Mouse (Mus musculus): ENCODE data around the gene Golga4. TPM values are rescaled to one million over a fixed set of nuclear protein-coding genes. Genes with fewer than 3 reads are reported as not detected.
A peak's percentile ranks its signal among the peaks of the same experiment; 100 is the strongest.

Gene Golga4
- total RNA-seq, 4 experiments from 2014 or later = 129 to 187 (median 147) TPM

GRCm38 (mm10) chr9:118527056-118527455 lies 21.0 kb downstream of the Golga4 start:
- DNase-seq = no peak

GRCm38 (mm10) chr9:118529783-118530182 lies 23.7 kb downstream of the Golga4 start:
- no peak for DNase-seq

GRCm38 (mm10) chr9:118530679-118531078 lies 24.6 kb downstream of the Golga4 start:
- DNase-seq = no peak

GRCm38 (mm10) chr9:118532516-118533205 lies 26.6 kb downstream of the Golga4 start:
- no peak for DNase-seq

- no peak for DNase-seq
Observed at GRCm38 (mm10) chr9:118536946-118537345, 30.9 kb downstream of the Golga4 start.

GRCm38 (mm10) chr9:118537463-118538339 lies 31.6 kb downstream of the Golga4 start:
- no peak for DNase-seq

- no peak for DNase-seq
Observed at GRCm38 (mm10) chr9:118541851-118542250, 35.8 kb downstream of the Golga4 start.

GRCm38 (mm10) chr9:118545146-118545545 lies 39.1 kb downstream of the Golga4 start:
- no peak for DNase-seq

- no peak for DNase-seq
Observed at GRCm38 (mm10) chr9:118548651-118549050, 42.6 kb downstream of the Golga4 start.

- no peak for DNase-seq
Observed at GRCm38 (mm10) chr9:118556951-118557780, 51.1 kb downstream of the Golga4 start.

- no peak for DNase-seq
Observed at GRCm38 (mm10) chr9:118563356-118563755, 57.3 kb downstream of the Golga4 start.

GRCm38 (mm10) chr9:118563866-118564265 lies 57.8 kb downstream of the Golga4 start:
- DNase-seq = no peak

GRCm38 (mm10) chr9:118564696-118565095 lies 58.6 kb downstream of the Golga4 start:
- no peak for DNase-seq

- no peak for DNase-seq
Observed at GRCm38 (mm10) chr9:118569328-118569727, 63.3 kb downstream of the Golga4 start.

- no peak for DNase-seq
Observed at GRCm38 (mm10) chr9:118570865-118571264, 64.8 kb downstream of the Golga4 start.

GRCm38 (mm10) chr9:118571701-118572100 lies 65.6 kb downstream of the Golga4 start:
- DNase-seq = no peak

- no peak for DNase-seq
Observed at GRCm38 (mm10) chr9:118574911-118575310, 68.8 kb downstream of the Golga4 start.

GRCm38 (mm10) chr9:118580371-118580770 lies 74.3 kb downstream of the Golga4 start:
- DNase-seq = peak; percentile 45

GRCm38 (mm10) chr9:118582757-118583156 lies 76.7 kb downstream of the Golga4 start:
- DNase-seq = no peak

- DNase-seq = no peak
Observed at GRCm38 (mm10) chr9:118584838-118585237, 78.8 kb downstream of the Golga4 start.

- no peak for DNase-seq
Observed at GRCm38 (mm10) chr9:118585998-118586397, 79.9 kb downstream of the Golga4 start.

- DNase-seq = no peak
Observed at GRCm38 (mm10) chr9:118587115-118587514, 81.0 kb downstream of the Golga4 start.

- no peak for DNase-seq
Observed at GRCm38 (mm10) chr9:118589249-118589648, 83.2 kb downstream of the Golga4 start.
